Mouse (Mus musculus) left cerebral cortex, adult 8-10 months (tissue): Measurements from ENCODE around the gene Uxs1. TPM values are rescaled to one million over a fixed set of nuclear protein-coding genes. Genes with fewer than 3 reads are reported as not detected.

Source experiments
- DNase-seq, 2 experiments: peaks; one replicate each; pipeline ENCODE4 v3.0.0; 2022; ENCODE audit warnings: low spot score in 2 of 2
- total RNA-seq, 4 experiments: library from RNA; stranded (reverse); gene quantifications; 2 replicates each; pipeline ENCODE4 v1.2.4; 2022

Uxs1 gene
- total RNA-seq: 10 to 100 TPM; 43.1 to 59.2 (median 49.6) TPM

- peak; percentile 95 to 99 for DNase-seq
Measured at GRCm38 (mm10) chr1:43827763-43828194, at the start of gene Uxs1. Uxs1 (minus strand) TSS chr1:43827800.

- peak in 1 of 2 experiments; percentile 74 for DNase-seq
Measured at GRCm38 (mm10) chr1:43877233-43877632, 49.6 kb upstream of the Uxs1 start.

GRCm38 (mm10) chr1:43871116-43871515, 43.5 kb upstream of the Uxs1 start:
- no peak for DNase-seq

- DNase-seq: no peak
Measured at GRCm38 (mm10) chr1:43868510-43868909, 40.9 kb upstream of the Uxs1 start.

GRCm38 (mm10) chr1:43864758-43865157, 37.2 kb upstream of the Uxs1 start:
- no peak for DNase-seq

GRCm38 (mm10) chr1:43862614-43863013, 35.0 kb upstream of the Uxs1 start:
- DNase-seq: no peak

- DNase-seq: no peak
Measured at GRCm38 (mm10) chr1:43858988-43859387, 31.4 kb upstream of the Uxs1 start.

- DNase-seq: no peak
Measured at GRCm38 (mm10) chr1:43857656-43858055, 30.1 kb upstream of the Uxs1 start.

GRCm38 (mm10) chr1:43855591-43855990, 28.0 kb upstream of the Uxs1 start:
- no peak for DNase-seq

GRCm38 (mm10) chr1:43843398-43843797, 15.8 kb upstream of the Uxs1 start:
- DNase-seq: no peak

- no peak for DNase-seq
Measured at GRCm38 (mm10) chr1:43837236-43837635, 9.6 kb upstream of the Uxs1 start.

- DNase-seq: no peak
Measured at GRCm38 (mm10) chr1:43830096-43830495, 2.5 kb upstream of the Uxs1 start.

- peak; percentile 24 to 25 for DNase-seq
Measured at GRCm38 (mm10) chr1:43827002-43827762, 418 bp downstream of the Uxs1 start.

- DNase-seq: no peak
Measured at GRCm38 (mm10) chr1:43826628-43827001, 985 bp downstream of the Uxs1 start.

- DNase-seq: no peak
Measured at GRCm38 (mm10) chr1:43823406-43823805, 4.2 kb downstream of the Uxs1 start.

GRCm38 (mm10) chr1:43822586-43822985, 5.0 kb downstream of the Uxs1 start:
- no peak for DNase-seq

- no peak for DNase-seq
Measured at GRCm38 (mm10) chr1:43821804-43822203, 5.8 kb downstream of the Uxs1 start.

GRCm38 (mm10) chr1:43820571-43820970, 7.0 kb downstream of the Uxs1 start:
- DNase-seq: no peak

- no peak for DNase-seq
Measured at GRCm38 (mm10) chr1:43819091-43819490, 8.5 kb downstream of the Uxs1 start.

- DNase-seq: no peak
Measured at GRCm38 (mm10) chr1:43818356-43818755, 9.2 kb downstream of the Uxs1 start.

- no peak for DNase-seq
Measured at GRCm38 (mm10) chr1:43811764-43812163, 15.8 kb downstream of the Uxs1 start.

GRCm38 (mm10) chr1:43811055-43811454, 16.5 kb downstream of the Uxs1 start:
- no peak for DNase-seq

- DNase-seq: no peak
Measured at GRCm38 (mm10) chr1:43809351-43809750, 18.2 kb downstream of the Uxs1 start.
